Mouse (Mus musculus): Measurements from ENCODE around the gene Bach1. TPM values are rescaled to one million over a fixed set of nuclear protein-coding genes. Genes with fewer than 3 reads are reported as not detected.
A peak's percentile ranks its signal among the peaks of the same experiment; 100 is the strongest.

Gene Bach1
- polyA plus RNA-seq, 1 experiment from 2014 or later = 23.0 TPM

DNA sequence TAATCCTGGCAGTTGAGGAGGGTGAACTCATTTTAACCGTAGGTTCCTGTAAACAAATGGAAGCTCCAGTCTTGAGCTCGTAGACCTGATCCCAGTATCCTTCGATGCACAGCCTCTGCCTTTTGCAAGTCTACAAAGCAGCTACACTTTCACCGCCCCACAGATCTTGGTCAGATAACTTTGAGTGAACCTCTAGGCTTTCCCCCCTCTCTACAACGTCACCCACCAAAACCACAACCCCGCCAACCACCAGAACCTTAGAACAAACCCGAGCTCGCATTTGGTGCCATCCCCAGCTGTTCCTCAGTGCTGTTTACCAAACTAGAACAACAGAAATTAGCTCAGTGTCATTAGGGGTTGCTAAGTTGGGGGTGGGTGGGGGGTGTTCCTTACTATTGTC, 37.1 kb upstream of the Bach1 start:
- H3K9ac ChIP-seq (ENCODE audit: low read length) = no peak overlapping the region
- no peak overlapping the region for H3K4me2 ChIP-seq (ENCODE audit: low read depth)
- WGBS = 86% methylated on average over 8 of the region's 8 CpGs
- H3K9me3 ChIP-seq (ENCODE audit: control insufficient read depth, low read length) = no peaks in the 10 kb centered on the region
- no peaks in the 10 kb centered on the region for H3K27me3 ChIP-seq (ENCODE audit: control insufficient read depth, insufficient read depth, low read length)
- no peaks in the 10 kb centered on the region for H3K36me3 ChIP-seq (ENCODE audit: control insufficient read depth, insufficient read depth, low read length)
- no peak overlapping the region for H3K4me3 ChIP-seq (ENCODE audit: low read depth, low read length)
- H3K27ac ChIP-seq (ENCODE audit: low read depth, low read length) = no peak overlapping the region
- no peak for ATAC-seq (ENCODE audit: insufficient read depth, low FRiP score, low TSS enrichment)
- no peak for DNase-seq (ENCODE audit: low spot score)
- no peaks in the 10 kb centered on the region for H3K4me1 ChIP-seq (ENCODE audit: control insufficient read depth, insufficient read depth, low read length)

DNA sequence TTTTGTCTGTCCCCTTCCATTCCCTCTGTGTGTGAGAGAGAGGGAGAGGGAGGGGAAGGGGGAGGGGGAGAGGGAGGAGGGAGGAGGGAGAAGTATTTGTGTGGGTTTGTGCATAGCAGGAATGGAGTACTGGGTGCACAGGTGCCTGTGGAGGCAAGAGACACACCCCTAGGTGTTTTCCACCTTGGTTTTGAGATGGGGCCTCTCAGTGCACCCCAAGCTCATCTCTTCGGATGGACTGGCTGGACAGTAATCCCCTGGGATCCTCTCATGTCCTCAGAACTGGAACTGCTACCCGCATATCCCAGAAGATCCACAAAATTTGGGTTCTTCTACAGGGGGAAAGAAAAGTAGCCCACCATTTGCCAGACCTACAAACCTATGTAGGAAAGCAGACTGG, 36.2 kb upstream of the Bach1 start:
- Histone ChIP-seq H3K36me3 (ENCODE audit: control insufficient read depth, insufficient read depth, low read length) (no peaks in the 10 kb centered on the region), H3K27ac (ENCODE audit: low read depth, low read length) (no peak overlapping the region), H3K9me3 (ENCODE audit: control insufficient read depth, low read length) (no peaks in the 10 kb centered on the region), H3K27me3 (ENCODE audit: control insufficient read depth, insufficient read depth, low read length) (no peaks in the 10 kb centered on the region), H3K4me1 (ENCODE audit: control insufficient read depth, insufficient read depth, low read length) (no peaks in the 10 kb centered on the region), H3K4me2 (ENCODE audit: low read depth) (no peak overlapping the region), H3K9ac (ENCODE audit: low read length) (no peak overlapping the region), H3K4me3 (ENCODE audit: low read depth, low read length) (no peak overlapping the region)
- no peak for DNase-seq (ENCODE audit: low spot score)
- no peak for ATAC-seq (ENCODE audit: insufficient read depth, low FRiP score, low TSS enrichment)
- 93% methylated on average over 2 of the region's 2 CpGs for WGBS

DNA sequence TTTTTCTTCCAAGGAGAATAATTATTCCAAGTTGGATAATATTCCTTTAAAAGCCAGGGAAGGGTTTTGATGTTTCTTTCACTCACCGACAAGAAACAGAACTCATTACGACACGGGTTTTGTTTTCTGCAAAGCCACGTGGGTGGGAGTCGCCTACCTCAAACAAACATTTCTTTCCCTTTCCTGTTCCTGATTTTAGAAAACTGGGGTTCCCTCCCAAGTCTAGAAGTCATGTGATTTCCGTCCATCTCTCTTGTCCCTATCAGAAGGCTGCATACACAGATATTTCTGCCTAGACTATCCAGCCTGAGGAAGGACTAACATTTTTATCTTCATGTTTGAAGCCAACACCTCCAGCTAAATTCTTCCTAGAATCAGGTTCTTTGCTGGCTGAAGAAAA, 34.9 kb upstream of the Bach1 start:
- Histone ChIP-seq H3K4me1 (ENCODE audit: control insufficient read depth, insufficient read depth, low read length) (no peaks in the 10 kb centered on the region), H3K9me3 (ENCODE audit: control insufficient read depth, low read length) (no peaks in the 10 kb centered on the region), H3K27me3 (ENCODE audit: control insufficient read depth, insufficient read depth, low read length) (no peaks in the 10 kb centered on the region), H3K36me3 (ENCODE audit: control insufficient read depth, insufficient read depth, low read length) (no peaks in the 10 kb centered on the region), H3K4me2 (ENCODE audit: low read depth) (no peak overlapping the region), H3K4me3 (ENCODE audit: low read depth, low read length) (no peak overlapping the region), H3K9ac (ENCODE audit: low read length) (no peak overlapping the region), H3K27ac (ENCODE audit: low read depth, low read length) (no peak overlapping the region)
- 78% methylated on average over 6 of the region's 6 CpGs for WGBS
- no peak for ATAC-seq (ENCODE audit: insufficient read depth, low FRiP score, low TSS enrichment)
- DNase-seq (ENCODE audit: low spot score) = no peak

DNA sequence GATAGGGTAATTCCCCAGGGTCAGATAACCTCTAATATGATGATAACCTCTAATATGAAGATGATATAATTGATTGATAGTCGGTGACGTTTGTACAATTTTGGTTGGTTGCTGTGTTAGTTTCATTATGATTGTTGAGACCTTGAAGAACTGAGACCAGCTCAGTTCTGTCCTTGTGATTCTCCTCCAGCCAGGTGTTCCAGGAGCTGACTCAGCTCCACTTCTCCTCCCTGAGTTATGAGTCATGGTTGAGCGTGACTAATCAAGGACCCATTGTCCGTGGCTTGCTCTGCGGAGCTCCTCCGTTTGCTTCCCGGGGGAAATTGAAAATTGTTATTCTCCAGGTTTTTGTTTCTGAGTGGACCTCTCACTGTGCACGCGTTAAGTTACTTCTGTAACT, 33.5 kb upstream of the Bach1 start:
- no peak overlapping the region for H3K9ac ChIP-seq (ENCODE audit: low read length)
- H3K4me3 ChIP-seq (ENCODE audit: low read depth, low read length) = no peak overlapping the region
- 53% methylated on average over 9 of the region's 9 CpGs for WGBS
- no peaks in the 10 kb centered on the region for H3K9me3 ChIP-seq (ENCODE audit: control insufficient read depth, low read length)
- no peak overlapping the region for H3K27ac ChIP-seq (ENCODE audit: low read depth, low read length)
- H3K4me2 ChIP-seq (ENCODE audit: low read depth) = no peak overlapping the region
- no peaks in the 10 kb centered on the region for H3K27me3 ChIP-seq (ENCODE audit: control insufficient read depth, insufficient read depth, low read length)
- ATAC-seq (ENCODE audit: insufficient read depth, low FRiP score, low TSS enrichment) (no peak), DNase-seq (ENCODE audit: low spot score) (no peak)
- no peaks in the 10 kb centered on the region for H3K36me3 ChIP-seq (ENCODE audit: control insufficient read depth, insufficient read depth, low read length)
- no peaks in the 10 kb centered on the region for H3K4me1 ChIP-seq (ENCODE audit: control insufficient read depth, insufficient read depth, low read length)

DNA sequence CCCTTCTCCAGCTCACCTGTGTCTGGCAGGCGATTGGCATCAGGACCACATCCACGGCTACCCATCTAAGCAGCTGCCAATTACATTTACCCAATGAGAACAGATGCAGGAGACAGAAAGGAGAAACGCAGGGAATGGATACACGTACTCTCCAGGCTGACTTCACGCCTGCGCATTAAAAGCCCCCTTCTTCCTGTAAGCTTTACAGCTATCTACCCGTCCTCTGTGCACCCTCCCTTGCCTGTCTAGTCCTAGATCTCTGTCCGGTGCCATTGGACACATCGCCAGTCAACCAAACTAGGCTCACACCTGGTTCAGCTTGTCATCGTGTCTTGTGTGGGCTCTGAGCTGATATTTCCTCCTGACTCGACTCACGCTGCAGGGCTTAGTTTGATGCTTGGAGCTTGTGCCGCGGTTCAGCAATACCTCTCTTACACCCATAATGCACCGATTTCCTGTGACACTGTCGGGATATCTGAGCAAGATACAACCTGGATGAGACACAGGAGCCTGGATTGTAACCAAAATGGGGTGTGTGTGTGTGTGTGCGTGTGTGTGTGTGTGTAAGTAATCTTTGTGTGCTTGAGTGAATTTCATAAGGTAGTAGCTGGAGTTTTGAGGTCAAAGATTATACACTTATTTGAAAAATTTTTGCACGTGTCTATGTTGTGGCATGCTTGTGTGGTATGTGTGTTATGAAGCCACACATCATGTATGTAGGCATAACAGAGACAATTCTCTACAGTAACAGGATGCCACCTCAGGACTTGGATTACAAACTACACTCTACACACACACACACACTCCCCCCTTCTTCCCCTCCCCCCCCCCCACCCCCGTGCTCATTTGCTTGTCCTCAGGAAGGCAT, 32.8 kb upstream of the Bach1 start:
- H3K4me2 ChIP-seq (ENCODE audit: low read depth) = no peak overlapping the region
- no peaks in the 10 kb centered on the region for H3K4me1 ChIP-seq (ENCODE audit: control insufficient read depth, insufficient read depth, low read length)
- no peak overlapping the region for H3K9ac ChIP-seq (ENCODE audit: low read length)
- no peaks in the 10 kb centered on the region for H3K9me3 ChIP-seq (ENCODE audit: control insufficient read depth, low read length)
- H3K27me3 ChIP-seq (ENCODE audit: control insufficient read depth, insufficient read depth, low read length) = no peaks in the 10 kb centered on the region
- 84% methylated on average over 19 of the region's 19 CpGs for WGBS
- ATAC-seq (ENCODE audit: insufficient read depth, low FRiP score, low TSS enrichment) = no peak
- no peak overlapping the region for H3K27ac ChIP-seq (ENCODE audit: low read depth, low read length)
- DNase-seq (ENCODE audit: low spot score) = no peak
- no peak overlapping the region for H3K4me3 ChIP-seq (ENCODE audit: low read depth, low read length)
- H3K36me3 ChIP-seq (ENCODE audit: control insufficient read depth, insufficient read depth, low read length) = no peaks in the 10 kb centered on the region

GRCm38 (mm10) chr16:87666620-87667004, 32.1 kb upstream of the Bach1 start:
- no peak for DNase-seq (ENCODE audit: low spot score)

DNA sequence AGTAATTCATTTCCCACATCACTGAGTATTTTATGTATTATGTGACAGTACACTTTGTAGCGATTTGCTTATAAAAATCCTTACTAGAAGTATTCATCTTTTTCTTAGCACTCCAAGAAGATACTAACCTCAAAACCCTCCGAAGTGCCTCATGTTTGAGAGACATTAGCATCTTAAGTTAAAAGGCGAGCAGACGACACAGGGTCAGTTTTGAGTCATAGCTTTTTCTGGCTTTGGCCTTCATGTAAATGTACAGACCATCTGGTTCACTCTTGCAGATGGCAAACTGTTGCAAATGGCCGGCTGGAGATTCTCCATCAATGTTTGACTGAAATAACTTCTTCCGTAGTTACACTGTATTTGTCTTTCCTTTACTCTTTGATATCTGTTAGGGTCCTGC, 30.7 kb upstream of the Bach1 start:
- Histone ChIP-seq H3K9me3 (ENCODE audit: control insufficient read depth, low read length) (no peaks in the 10 kb centered on the region), H3K36me3 (ENCODE audit: control insufficient read depth, insufficient read depth, low read length) (no peaks in the 10 kb centered on the region), H3K9ac (ENCODE audit: low read length) (no peak overlapping the region), H3K4me3 (ENCODE audit: low read depth, low read length) (no peak overlapping the region), H3K4me1 (ENCODE audit: control insufficient read depth, insufficient read depth, low read length) (no peaks in the 10 kb centered on the region), H3K27me3 (ENCODE audit: control insufficient read depth, insufficient read depth, low read length) (no peaks in the 10 kb centered on the region), H3K4me2 (ENCODE audit: low read depth) (no peak overlapping the region), H3K27ac (ENCODE audit: low read depth, low read length) (no peak overlapping the region)
- no peak for DNase-seq (ENCODE audit: low spot score)
- 91% methylated on average over 6 of the region's 6 CpGs for WGBS
- ATAC-seq (ENCODE audit: insufficient read depth, low FRiP score, low TSS enrichment) = no peak

More at GRCm38 (mm10) chr16:87666620-87667004, 32.1 kb upstream of the Bach1 start:
- no peaks in the 10 kb centered on the region for H3K36me3 ChIP-seq (ENCODE audit: control insufficient read depth, insufficient read depth, low read length)
- no peaks in the 10 kb centered on the region for H3K4me1 ChIP-seq (ENCODE audit: control insufficient read depth, insufficient read depth, low read length)
- no peak for ATAC-seq (ENCODE audit: insufficient read depth, low FRiP score, low TSS enrichment)
- no peaks in the 10 kb centered on the region for H3K9me3 ChIP-seq (ENCODE audit: control insufficient read depth, low read length)
- no peak overlapping the region for H3K4me3 ChIP-seq (ENCODE audit: low read depth, low read length)
- H3K27me3 ChIP-seq (ENCODE audit: control insufficient read depth, insufficient read depth, low read length) = no peaks in the 10 kb centered on the region
- no peak overlapping the region for H3K4me2 ChIP-seq (ENCODE audit: low read depth)
- H3K27ac ChIP-seq (ENCODE audit: low read depth, low read length) = no peak overlapping the region
- no peak overlapping the region for H3K9ac ChIP-seq (ENCODE audit: low read length)
- 83% methylated on average over 4 of the region's 4 CpGs for WGBS

DNA sequence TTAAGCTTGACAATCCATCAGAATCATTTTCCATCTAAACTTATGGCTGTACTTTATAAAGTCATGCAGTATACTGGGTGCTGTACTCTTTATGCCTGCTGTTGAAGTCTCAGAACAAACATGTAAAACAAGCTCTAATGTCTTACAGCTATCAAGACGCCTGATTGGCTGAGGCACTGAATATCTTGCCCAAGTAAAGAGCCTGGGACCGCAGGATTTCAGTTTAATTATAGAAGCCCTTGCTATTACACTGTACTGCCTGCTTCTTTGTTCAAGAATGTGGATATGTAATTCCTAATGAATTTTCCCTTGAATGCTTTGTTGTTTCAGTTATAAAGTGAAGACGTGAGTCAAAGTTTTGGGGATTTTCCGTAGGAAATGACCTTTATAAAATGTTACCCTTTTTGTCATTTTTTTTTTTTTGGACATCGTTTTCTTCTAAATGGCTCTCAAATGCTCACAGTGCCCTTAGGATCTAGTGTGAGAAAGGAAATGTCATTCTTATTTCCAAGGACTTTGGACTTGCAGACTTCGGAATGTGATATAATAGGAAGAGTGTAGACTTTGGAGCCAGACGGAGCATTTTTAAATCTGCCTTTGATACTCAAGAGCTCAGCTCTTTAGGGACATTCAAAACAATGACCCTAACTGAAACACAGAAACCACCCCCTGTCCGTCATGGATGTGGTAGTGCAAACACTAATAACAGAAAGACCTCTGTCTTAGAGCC, 28.5 kb upstream of the Bach1 start:
- no peak overlapping the region for H3K27ac ChIP-seq (ENCODE audit: low read depth, low read length)
- no peak for DNase-seq (ENCODE audit: low spot score)
- ATAC-seq (ENCODE audit: insufficient read depth, low FRiP score, low TSS enrichment) = no peak
- no peak overlapping the region for H3K9ac ChIP-seq (ENCODE audit: low read length)
- no peaks in the 10 kb centered on the region for H3K4me1 ChIP-seq (ENCODE audit: control insufficient read depth, insufficient read depth, low read length)
- H3K27me3 ChIP-seq (ENCODE audit: control insufficient read depth, insufficient read depth, low read length) = no peaks in the 10 kb centered on the region
- no peaks in the 10 kb centered on the region for H3K36me3 ChIP-seq (ENCODE audit: control insufficient read depth, insufficient read depth, low read length)
- H3K9me3 ChIP-seq (ENCODE audit: control insufficient read depth, low read length) = no peaks in the 10 kb centered on the region
- WGBS = 83% methylated on average over 8 of the region's 8 CpGs
- no peak overlapping the region for H3K4me3 ChIP-seq (ENCODE audit: low read depth, low read length)
- H3K4me2 ChIP-seq (ENCODE audit: low read depth) = no peak overlapping the region

- ATAC-seq (ENCODE audit: insufficient read depth, low FRiP score, low TSS enrichment) (no peak), DNase-seq (ENCODE audit: low spot score) (peak; percentile 23)
- Histone ChIP-seq H3K4me1 (ENCODE audit: control insufficient read depth, insufficient read depth, low read length) (no peaks in the 10 kb centered on the region), H3K4me2 (ENCODE audit: low read depth) (no peak overlapping the region), H3K4me3 (ENCODE audit: low read depth, low read length) (no peak overlapping the region), H3K27ac (ENCODE audit: low read depth, low read length) (no peak overlapping the region), H3K27me3 (ENCODE audit: control insufficient read depth, insufficient read depth, low read length) (no peaks in the 10 kb centered on the region), H3K9ac (ENCODE audit: low read length) (no peak overlapping the region), H3K9me3 (ENCODE audit: control insufficient read depth, low read length) (no peaks in the 10 kb centered on the region), H3K36me3 (ENCODE audit: control insufficient read depth, insufficient read depth, low read length) (no peaks in the 10 kb centered on the region)
- WGBS = 68% methylated on average over 9 of the region's 9 CpGs
Observed at GRCm38 (mm10) chr16:87670821-87671165, 28.0 kb upstream of the Bach1 start.

Measured in neural tube, embryonic 11.5 days (tissue).